Mouse (Mus musculus) myocyte (in vitro differentiated cells): Measurements from ENCODE around the gene Slc6a20b. TPM values are rescaled to one million over a fixed set of nuclear protein-coding genes. Genes with fewer than 3 reads are reported as not detected.

Experiments
- H3K27me3 ChIP-seq: one replicate; pipeline ENCODE4 v1.6.1; 2011; ENCODE audit not compliant: control insufficient read depth, insufficient read depth, insufficient read length
- H3K36me3 ChIP-seq: one replicate; pipeline ENCODE4 v1.6.1; 2011; ENCODE audit not compliant: control insufficient read depth, insufficient read depth
- H3K4me2 ChIP-seq: one replicate; pipeline ENCODE4 v1.6.1; 2011; ENCODE audit warnings: low read depth, control low read depth
- H3K4me3 ChIP-seq: one replicate; pipeline ENCODE4 v1.5.1; 2011; ENCODE audit warnings: mild to moderate bottlenecking, control low read depth, moderate library complexity
- H3K79me2 ChIP-seq: one replicate; pipeline ENCODE4 v1.6.1; 2011; ENCODE audit not compliant: control insufficient read depth, insufficient read depth
- H3ac ChIP-seq: one replicate; pipeline ENCODE4 v1.6.1; 2011; ENCODE audit not compliant: control insufficient read depth, insufficient read length
- CEBPB ChIP-seq: IDR thresholded peaks from 2 replicates; pipeline ENCODE4 v1.6.1; 2011; ENCODE audit warnings: mild to moderate bottlenecking, moderate library complexity; ENCODE audit not compliant: poor library complexity, insufficient read depth, severe bottlenecking
- E2F4 ChIP-seq: IDR thresholded peaks from one replicate; pipeline ENCODE4 v1.6.1; 2011; ENCODE audit warnings: mild to moderate bottlenecking, control low read depth, moderate library complexity; ENCODE audit not compliant: insufficient read depth
- MAX ChIP-seq: IDR thresholded peaks from one replicate; pipeline ENCODE4 v1.6.1; 2011; ENCODE audit warnings: low read depth, mild to moderate bottlenecking, control low read depth
- MYOD1 ChIP-seq, 3 experiments: IDR thresholded peaks; one replicate each; pipeline ENCODE4 v1.6.1; 2011; ENCODE audit warnings: control low read depth in 2 of 3, low read depth in 2 of 3, mild to moderate bottlenecking in 2 of 3, moderate library complexity in 1 of 3; ENCODE audit not compliant: insufficient read length in 2 of 3, control insufficient read depth in 1 of 3
- MYOG ChIP-seq, 3 experiments: IDR thresholded peaks; one replicate each; pipeline ENCODE4 v1.6.1; 2011; ENCODE audit warnings: control low read depth in 2 of 3, low read depth in 2 of 3, mild to moderate bottlenecking in 2 of 3; ENCODE audit not compliant: insufficient read length in 2 of 3, control insufficient read depth in 1 of 3, insufficient read depth in 1 of 3
- POLR2A ChIP-seq: IDR thresholded peaks from one replicate; pipeline ENCODE4 v1.6.1; 2011; ENCODE audit warnings: low read depth, mild to moderate bottlenecking, control low read depth, moderate library complexity; ENCODE audit not compliant: insufficient read length
- POLR2AphosphoS2 ChIP-seq: IDR thresholded peaks from one replicate; pipeline ENCODE4 v1.6.1; 2011; ENCODE audit warnings: low read depth, control low read depth; ENCODE audit not compliant: insufficient read length
- REST ChIP-seq: IDR thresholded peaks from one replicate; pipeline ENCODE4 v1.6.1; 2011; ENCODE audit warnings: mild to moderate bottlenecking, control low read depth, moderate library complexity; ENCODE audit not compliant: insufficient read depth, insufficient read length
- SRF ChIP-seq: IDR thresholded peaks from one replicate; pipeline ENCODE4 v1.6.1; 2011; ENCODE audit warnings: low read depth; ENCODE audit not compliant: control insufficient read depth, insufficient read length
- TCF12 ChIP-seq: IDR thresholded peaks from one replicate; pipeline ENCODE4 v1.6.1; 2011; ENCODE audit warnings: mild to moderate bottlenecking, control low read depth; ENCODE audit not compliant: poor library complexity, insufficient read depth, severe bottlenecking
- TCF3 ChIP-seq: IDR thresholded peaks from one replicate; pipeline ENCODE4 v1.6.1; 2011; ENCODE audit warnings: low read depth, control low read depth; ENCODE audit not compliant: insufficient read length
- USF1 ChIP-seq: IDR thresholded peaks from one replicate; pipeline ENCODE4 v1.6.1; 2011; ENCODE audit warnings: low read depth, mild to moderate bottlenecking, control low read depth, moderate library complexity
- polyA plus RNA-seq: library from polyadenylated mRNA; unstranded; fragments of >200 nt; fragmentation: generic; extraction: Trizol; gene quantifications from one replicate; pipeline ENCODE4 v1.2.1, GENCODE M21; 2012; ENCODE audit warnings: missing spikeins

Slc6a20b gene
- polyA plus RNA-seq, 1 experiment: 0.02 TPM

DNA sequence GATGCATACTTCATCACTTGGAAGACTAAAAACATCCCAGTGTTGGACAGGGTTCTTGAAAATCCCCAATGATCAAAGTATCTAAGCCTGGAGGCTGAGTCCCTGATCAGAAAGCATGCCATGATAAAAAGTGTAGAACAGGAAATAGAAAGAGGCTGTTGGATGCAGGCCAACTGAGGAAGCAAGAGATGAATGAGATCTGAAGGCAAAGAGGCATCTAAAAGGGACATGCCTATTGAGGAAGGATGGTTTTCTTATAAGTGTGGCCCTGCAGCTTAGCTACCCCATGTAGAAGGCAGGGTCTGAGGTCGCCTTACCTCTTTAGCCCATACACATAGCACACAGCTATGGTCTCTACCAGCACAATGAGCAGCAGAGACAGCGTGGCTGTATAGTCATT lies 35.5 kb downstream of the Slc6a20b start:
- Histone ChIP-seq H3K36me3 (peaks cover 20% of the 10 kb centered on the region), H3ac (no peak overlapping the region), H3K4me3 (no peak overlapping the region), H3K4me2 (no peak overlapping the region), H3K27me3 (no peaks in the 10 kb centered on the region), H3K79me2 (no peaks in the 10 kb centered on the region)
- TF ChIP-seq TCF12: no peak
- no peak for TF ChIP-seq TCF3
- TF ChIP-seq MYOD1 (IDR thresholded peaks at IDR 0.05; ENCODE audit: control insufficient read depth in 1 of 3, insufficient read length in 2 of 3, low read depth in 2 of 3): no peak
- TF ChIP-seq USF1: no peak
- TF ChIP-seq MAX: no peak
- no peak for TF ChIP-seq CEBPB
- no peak for TF ChIP-seq POLR2A
- no peak for TF ChIP-seq POLR2AphosphoS2
- no peak for TF ChIP-seq E2F4
- no peak for TF ChIP-seq MYOG (IDR thresholded peaks at IDR 0.05; ENCODE audit: control insufficient read depth in 1 of 3, insufficient read depth in 1 of 3, insufficient read length in 2 of 3, low read depth in 2 of 3)
- TF ChIP-seq REST: no peak
- no peak for TF ChIP-seq SRF

DNA sequence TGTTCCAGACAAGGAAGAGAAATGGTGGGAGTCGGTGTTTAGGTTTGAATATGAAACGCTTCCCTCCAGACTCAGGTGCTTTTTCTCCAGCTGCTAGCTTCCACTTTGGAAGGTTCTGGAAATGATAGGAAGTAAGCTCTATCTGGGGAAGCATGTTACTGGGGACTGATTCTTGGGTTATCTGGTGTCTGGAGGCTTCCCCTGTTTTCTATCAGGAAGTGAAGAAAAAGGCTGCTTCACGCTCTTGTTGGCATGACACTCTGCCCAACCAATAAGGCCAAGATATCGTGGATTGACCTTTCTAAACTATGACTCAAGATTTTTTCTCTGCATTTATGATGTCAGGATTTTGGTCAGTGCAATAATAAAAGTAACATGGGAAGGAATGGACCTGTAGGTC lies 37.2 kb downstream of the Slc6a20b start:
- Histone ChIP-seq H3K36me3 (peaks cover 20% of the 10 kb centered on the region), H3ac (no peak overlapping the region), H3K4me3 (no peak overlapping the region), H3K4me2 (no peak overlapping the region), H3K79me2 (no peaks in the 10 kb centered on the region), H3K27me3 (no peaks in the 10 kb centered on the region)
- TF ChIP-seq CEBPB: no peak
- no peak for TF ChIP-seq E2F4
- no peak for TF ChIP-seq TCF3
- no peak for TF ChIP-seq MAX
- TF ChIP-seq POLR2A: no peak
- no peak for TF ChIP-seq TCF12
- no peak for TF ChIP-seq MYOD1 (IDR thresholded peaks at IDR 0.05; ENCODE audit: control insufficient read depth in 1 of 3, insufficient read length in 2 of 3, low read depth in 2 of 3)
- no peak for TF ChIP-seq REST
- no peak for TF ChIP-seq USF1
- no peak for TF ChIP-seq SRF
- TF ChIP-seq MYOG (IDR thresholded peaks at IDR 0.05; ENCODE audit: control insufficient read depth in 1 of 3, insufficient read depth in 1 of 3, insufficient read length in 2 of 3, low read depth in 2 of 3): no peak
- no peak for TF ChIP-seq POLR2AphosphoS2

DNA sequence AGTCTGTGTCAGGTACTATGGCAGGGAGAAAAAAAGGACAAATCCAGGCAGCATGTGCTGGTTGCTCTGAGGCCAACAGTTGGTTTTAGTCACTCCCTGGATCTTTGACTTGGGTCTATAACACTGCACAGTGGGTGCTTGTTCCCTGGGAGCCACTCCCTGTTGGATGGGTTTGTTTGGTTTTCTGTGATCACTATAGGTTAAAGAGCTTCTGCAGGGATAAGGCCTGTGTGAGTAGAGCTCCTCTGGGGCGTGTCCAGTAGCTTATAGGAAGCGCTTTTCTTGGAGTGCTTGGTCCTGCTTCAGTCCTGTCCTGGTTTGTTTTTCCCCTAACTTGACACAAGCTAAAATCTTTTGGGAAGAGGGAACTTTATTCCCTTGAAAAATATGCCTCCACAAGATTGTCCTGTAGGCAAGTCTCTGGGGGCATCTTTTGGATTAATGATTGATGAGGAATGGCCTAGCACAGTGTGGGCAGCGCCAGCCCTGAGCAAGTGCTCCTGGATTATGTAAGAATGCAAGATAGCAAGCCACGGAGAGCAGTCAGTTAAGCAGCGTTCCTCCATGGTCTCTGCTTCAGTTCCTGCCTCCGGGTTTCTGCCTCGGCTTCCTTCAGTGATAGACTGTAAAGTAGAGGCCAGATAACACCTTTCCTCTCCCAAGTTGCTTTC lies 43.0 kb downstream of the Slc6a20b start:
- Histone ChIP-seq H3K4me2 (no peak overlapping the region), H3K79me2 (no peaks in the 10 kb centered on the region), H3K36me3 (peaks cover 52% of the 10 kb centered on the region), H3K27me3 (no peaks in the 10 kb centered on the region), H3K4me3 (no peak overlapping the region), H3ac (no peak overlapping the region)
- TF ChIP-seq REST (no peak), MYOG (IDR thresholded peaks at IDR 0.05; ENCODE audit: control insufficient read depth in 1 of 3, insufficient read depth in 1 of 3, insufficient read length in 2 of 3, low read depth in 2 of 3) (no peak), SRF (no peak), MYOD1 (IDR thresholded peaks at IDR 0.05; ENCODE audit: control insufficient read depth in 1 of 3, insufficient read length in 2 of 3, low read depth in 2 of 3) (no peak), CEBPB (no peak), E2F4 (no peak), TCF3 (no peak), MAX (no peak), USF1 (no peak), TCF12 (no peak), POLR2A (no peak)

DNA sequence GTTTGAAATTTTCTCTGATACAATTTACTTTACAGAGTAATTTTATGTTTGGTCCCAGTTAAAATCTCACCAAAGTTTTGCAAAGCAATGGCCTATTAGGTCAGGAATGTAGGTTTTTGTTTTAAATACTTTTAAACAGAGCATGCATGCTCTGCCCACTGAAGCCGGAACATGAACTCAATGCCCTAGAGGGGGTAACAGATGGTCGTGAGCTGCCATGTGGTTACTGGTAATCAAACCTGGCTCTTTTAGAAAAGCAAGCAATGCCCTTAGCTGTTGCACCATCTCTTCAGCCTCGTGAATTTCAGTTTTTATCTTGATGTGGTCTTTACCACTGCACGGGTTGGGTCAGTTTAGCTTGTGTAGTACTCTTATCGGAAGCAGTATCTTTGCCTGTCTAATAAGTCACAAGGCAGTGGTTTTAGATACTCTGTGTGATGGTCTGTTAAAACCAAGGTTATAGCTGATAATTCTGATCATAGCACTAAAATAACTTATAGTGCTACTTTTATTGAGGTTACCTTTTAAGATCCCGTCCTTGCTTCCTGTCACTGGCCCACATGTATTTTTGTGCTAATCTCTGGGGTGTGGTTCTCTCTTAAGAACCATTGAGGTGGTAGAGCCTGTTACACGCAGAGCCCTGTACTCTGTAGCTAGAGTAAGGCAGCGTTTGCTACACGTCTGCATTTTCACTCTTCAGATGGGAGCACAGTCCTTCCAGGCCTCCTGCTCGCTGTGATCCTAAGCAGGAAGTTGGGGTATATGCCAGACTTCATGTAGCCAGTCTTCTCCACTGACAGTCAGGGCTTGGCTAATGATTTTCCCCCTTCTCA lies 54.8 kb downstream of the Slc6a20b start:
- TF ChIP-seq REST (no peak), MYOG (IDR thresholded peaks at IDR 0.05; ENCODE audit: control insufficient read depth in 1 of 3, insufficient read depth in 1 of 3, insufficient read length in 2 of 3, low read depth in 2 of 3) (no peak), USF1 (no peak), POLR2AphosphoS2 (no peak), TCF12 (no peak), CEBPB (no peak), MYOD1 (IDR thresholded peaks at IDR 0.05; ENCODE audit: control insufficient read depth in 1 of 3, insufficient read length in 2 of 3, low read depth in 2 of 3) (no peak), TCF3 (no peak), E2F4 (no peak), SRF (no peak), POLR2A (no peak), MAX (no peak)
- H3K27me3 ChIP-seq: no peaks in the 10 kb centered on the region
- H3K36me3 ChIP-seq: peaks cover 36% of the 10 kb centered on the region
- no peak overlapping the region for H3ac ChIP-seq
- H3K4me3 ChIP-seq: no peak overlapping the region
- no peak overlapping the region for H3K4me2 ChIP-seq
- H3K79me2 ChIP-seq: no peaks in the 10 kb centered on the region
